Comparison of ENCODE assay signal across 11 mouse cellular contexts in genomic region chr3:84235420-84236304, GRCm38 (mm10).
A peak's percentile ranks its signal among the peaks of the same experiment; 100 is the strongest.
DNase-seq lines count a peak whose midpoint lies in the region; ATAC-seq and TF ChIP-seq lines count a peak whose summit lies in the region.
"Had no signal": no experiment of that assay in that cellular context is flagged by ENCODE, and none has a peak within 500 bp of the region (broad histone marks: within the 10 kb centered on the region; RNA-seq: fewer than 3 reads in every experiment).

No protein-coding gene starts in this region.

- no peaks in the 10 kb centered on the region for H3K9me3 ChIP-seq in intestine, postnatal 0 days (ENCODE audit: control insufficient read depth)
- H3K9me3 ChIP-seq in intestine, embryonic 15.5 days, result no peaks in the 10 kb centered on the region
- no peaks in the 10 kb centered on the region for H3K9me3 ChIP-seq in liver, embryonic 11.5 days (ENCODE audit: control insufficient read depth, low read length)
- no peaks in the 10 kb centered on the region for H3K9me3 ChIP-seq in neural tube, embryonic 15.5 days (replicated peaks)

- WGBS in intestine, postnatal 0 days, result 52% methylated on average over 10 of the region's 10 CpGs
- WGBS in intestine, embryonic 15.5 days, result 51% methylated on average over 10 of the region's 10 CpGs
- WGBS in liver, embryonic 11.5 days, result 67% methylated on average over 10 of the region's 10 CpGs
- 56% methylated on average over 10 of the region's 10 CpGs for WGBS in neural tube, embryonic 15.5 days

- H3K9ac ChIP-seq in intestine, postnatal 0 days (ENCODE audit: low read depth, low read length), result no peak overlapping the region
- H3K9ac ChIP-seq in intestine, embryonic 15.5 days, result no peak overlapping the region
- no peak overlapping the region for H3K9ac ChIP-seq in liver, embryonic 11.5 days (ENCODE audit: low read depth, low read length)
- no peak overlapping the region for H3K9ac ChIP-seq in neural tube, embryonic 15.5 days (replicated peaks)
- H3K9ac ChIP-seq: neural tube, embryonic 13.5 days had no signal

- DNase-seq in kidney, adult 18-20 months, result peak; percentile 56
- no peak for DNase-seq in liver, embryonic 11.5 days (ENCODE audit: low spot score)
- no peak for DNase-seq in layer of hippocampus, postnatal 36 days
- no peak for DNase-seq in adrenal gland, postnatal 4 days (ENCODE audit: low spot score in 2 of 2)
- DNase-seq: cerebellum, postnatal 25 days; layer of hippocampus, adult 9-11 months had no signal

- no peak for ATAC-seq in intestine, postnatal 0 days
- ATAC-seq in intestine, embryonic 15.5 days, result no peak
- no peak for ATAC-seq in liver, embryonic 11.5 days (replicated peaks; ENCODE audit: low FRiP score)
- no peak for ATAC-seq in neural tube, embryonic 15.5 days (ENCODE audit: low FRiP score)

- H3K4me1 ChIP-seq in intestine, postnatal 0 days (replicated peaks; ENCODE audit: control insufficient read depth, insufficient read depth, low read length), result peaks cover 5% of the 10 kb centered on the region; the same call in 1 of the 2 replicates
- peaks cover 10% of the 10 kb centered on the region for H3K4me1 ChIP-seq in intestine, embryonic 15.5 days (replicated peaks)
- H3K4me1 ChIP-seq in liver, embryonic 11.5 days (replicated peaks; ENCODE audit: control insufficient read depth, insufficient read depth, low read length), result peaks cover 5% of the 10 kb centered on the region; the same call in 1 of the 2 replicates
- 0 out of 2 replicates have a peak, but pooled peaks cover 9% of the 10 kb centered on the region for H3K4me1 ChIP-seq in neural tube, embryonic 15.5 days

- TF ChIP-seq CTCF in intestine, postnatal 0 days (IDR thresholded peaks at IDR 0.05; ENCODE audit: low read depth), result no peak

- no peaks in the 10 kb centered on the region; the same call in 1 of the 2 replicates for H3K36me3 ChIP-seq in intestine, postnatal 0 days (ENCODE audit: control insufficient read depth, insufficient read depth)
- no peaks in the 10 kb centered on the region for H3K36me3 ChIP-seq in intestine, embryonic 15.5 days
- H3K36me3 ChIP-seq in liver, embryonic 11.5 days (ENCODE audit: control insufficient read depth, insufficient read depth, low read length), result no peaks in the 10 kb centered on the region
- H3K36me3 ChIP-seq in neural tube, embryonic 15.5 days, result no peaks in the 10 kb centered on the region

- H3K27me3 ChIP-seq in intestine, postnatal 0 days (replicated peaks; ENCODE audit: control insufficient read depth, insufficient read depth, low read length), result no peaks in the 10 kb centered on the region
- H3K27me3 ChIP-seq in intestine, embryonic 15.5 days (replicated peaks), result no peaks in the 10 kb centered on the region
- no peaks in the 10 kb centered on the region for H3K27me3 ChIP-seq in liver, embryonic 11.5 days (replicated peaks; ENCODE audit: control insufficient read depth, insufficient read depth, low read length)
- H3K27me3 ChIP-seq in neural tube, embryonic 15.5 days (replicated peaks), result no peaks in the 10 kb centered on the region
- H3K27me3 ChIP-seq: neural tube, embryonic 13.5 days had no signal

- no peak overlapping the region for H3K27ac ChIP-seq in intestine, postnatal 0 days (ENCODE audit: low read depth, low read length)
- H3K27ac ChIP-seq in intestine, embryonic 15.5 days, result no peak overlapping the region
- peak overlapping the region; percentile 16; the same call in 1 of the 2 replicates for H3K27ac ChIP-seq in liver, embryonic 11.5 days (ENCODE audit: low read depth, low read length)
- H3K27ac ChIP-seq in neural tube, embryonic 15.5 days (replicated peaks), result peak overlapping the region; percentile 28; the same call in 1 of the 2 replicates
- H3K27ac ChIP-seq: macrophage; neural tube, embryonic 13.5 days had no signal

- 0 out of 2 replicates have a peak overlapping the region, but pooled peaks have one; percentile 1 for H3K4me2 ChIP-seq in intestine, postnatal 0 days (replicated peaks; ENCODE audit: low read depth)
- H3K4me2 ChIP-seq in intestine, embryonic 15.5 days (replicated peaks), result no peak overlapping the region
- H3K4me2 ChIP-seq in liver, embryonic 11.5 days, result no peak overlapping the region
- no peak overlapping the region for H3K4me2 ChIP-seq in neural tube, embryonic 15.5 days
- H3K4me2 ChIP-seq: neural tube, embryonic 13.5 days had no signal

- no peak overlapping the region for H3K4me3 ChIP-seq in intestine, postnatal 0 days (ENCODE audit: low read depth, low read length)
- no peak overlapping the region for H3K4me3 ChIP-seq in intestine, embryonic 15.5 days (replicated peaks)
- H3K4me3 ChIP-seq in liver, embryonic 11.5 days (ENCODE audit: low read depth, low read length), result no peak overlapping the region
- H3K4me3 ChIP-seq in neural tube, embryonic 15.5 days (replicated peaks), result no peak overlapping the region
- H3K4me3 ChIP-seq: neural tube, embryonic 13.5 days had no signal

Comparison
In these comparisons a context has a peak if more than half of its experiments do, and no peak if none do; other contexts are left out.
1. H3K27ac ChIP-seq: peak in liver, embryonic 11.5 days (single experiment) and neural tube, embryonic 15.5 days (single experiment); none in intestine, postnatal 0 days (single experiment) and intestine, embryonic 15.5 days (single experiment).